ENCODE assay signal across 6 mouse cellular contexts in genomic region chr9:50970413-50970812, GRCm38 (mm10).
"Had no signal": no experiment of that assay in that cellular context is flagged by ENCODE, and none has a peak within 500 bp of the region (broad histone marks: within the 10 kb centered on the region; RNA-seq: fewer than 3 reads in every experiment).

No protein-coding gene starts in this region.

- DNase-seq: kidney, adult 11 months; kidney, adult 9 months; kidney, postnatal 10 days; midbrain, embryonic 14.5 days; right cerebral cortex, postnatal 14 days; thymus, postnatal 36 days had no signal
